Mouse (Mus musculus): Measurements from ENCODE around the gene Myh3.

Myh3 gene

GRCm38 (mm10) chr11:67140175-67140574 is 62.1 kb downstream of the Myh3 start:
- no peak for ATAC-seq (ENCODE audit: insufficient number of reproducible peaks, low FRiP score, low TSS enrichment)

- no peak for ATAC-seq (ENCODE audit: insufficient number of reproducible peaks, low FRiP score, low TSS enrichment)
Measured at GRCm38 (mm10) chr11:67141031-67141430, 62.9 kb downstream of the Myh3 start.

GRCm38 (mm10) chr11:67142047-67142446 is 63.9 kb downstream of the Myh3 start:
- no peak for ATAC-seq (ENCODE audit: insufficient number of reproducible peaks, low FRiP score, low TSS enrichment)

GRCm38 (mm10) chr11:67143065-67143464 is 65.0 kb downstream of the Myh3 start:
- ATAC-seq (ENCODE audit: insufficient number of reproducible peaks, low FRiP score, low TSS enrichment): no peak

- no peak for ATAC-seq (ENCODE audit: insufficient number of reproducible peaks, low FRiP score, low TSS enrichment)
Measured at GRCm38 (mm10) chr11:67143863-67144498, 65.9 kb downstream of the Myh3 start.

GRCm38 (mm10) chr11:67144559-67145265 is 66.6 kb downstream of the Myh3 start:
- ATAC-seq (ENCODE audit: insufficient number of reproducible peaks, low FRiP score, low TSS enrichment): no peak

GRCm38 (mm10) chr11:67145482-67146408 is 67.6 kb downstream of the Myh3 start:
- no peak for ATAC-seq (ENCODE audit: insufficient number of reproducible peaks, low FRiP score, low TSS enrichment)

GRCm38 (mm10) chr11:67146409-67147282 is 68.5 kb downstream of the Myh3 start:
- no peak for ATAC-seq (ENCODE audit: insufficient number of reproducible peaks, low FRiP score, low TSS enrichment)

GRCm38 (mm10) chr11:67147283-67147921 is 69.3 kb downstream of the Myh3 start:
- no peak for ATAC-seq (ENCODE audit: insufficient number of reproducible peaks, low FRiP score, low TSS enrichment)

GRCm38 (mm10) chr11:67148286-67149012 is 70.3 kb downstream of the Myh3 start:
- ATAC-seq (ENCODE audit: insufficient number of reproducible peaks, low FRiP score, low TSS enrichment): no peak

- ATAC-seq (ENCODE audit: insufficient number of reproducible peaks, low FRiP score, low TSS enrichment): no peak
Measured at GRCm38 (mm10) chr11:67150237-67150636, 72.1 kb downstream of the Myh3 start.

- no peak for ATAC-seq (ENCODE audit: insufficient number of reproducible peaks, low FRiP score, low TSS enrichment)
Measured at GRCm38 (mm10) chr11:67151159-67151558, 73.1 kb downstream of the Myh3 start.
